Mouse (Mus musculus) liver, postnatal 0 days (tissue): ENCODE results near the gene Scaper.

Experiments used
- CTCF ChIP-seq: sonication (generic); IDR thresholded peaks from 2 replicates; pipeline ENCODE4 v1.5.1; 2016; ENCODE audit warnings: antibody characterized with exemption, low read depth
- EP300 ChIP-seq: IDR thresholded peaks from 2 replicates; pipeline ENCODE4 v1.6.1; 2016; ENCODE audit warnings: antibody characterized with exemption, low read depth, mild to moderate bottlenecking

DNA sequence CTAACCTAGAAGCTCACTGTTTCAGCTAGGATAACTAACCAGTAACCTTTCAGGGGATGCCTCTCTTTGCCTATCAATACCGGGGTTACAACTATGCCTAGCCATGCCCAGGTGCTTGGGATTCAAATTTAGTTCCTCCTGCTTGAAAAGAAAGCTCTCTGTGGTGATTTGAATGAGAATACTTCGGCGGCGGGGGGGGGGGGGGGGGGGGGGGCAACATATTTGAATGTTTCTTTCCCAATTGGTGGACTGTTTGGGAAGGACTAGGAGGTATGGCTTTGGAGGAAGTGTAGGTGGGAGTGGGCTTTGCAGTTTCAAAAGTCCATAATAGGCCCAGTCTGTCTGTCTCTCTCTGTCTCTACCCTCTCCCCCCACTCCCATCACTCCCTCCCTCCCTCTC lies 37.4 kb downstream of the Scaper start:
- TF ChIP-seq CTCF: no peak
- TF ChIP-seq EP300: no peak
